Mouse (Mus musculus): ENCODE measurements around the gene Zfp600.

The Zfp600 gene

GRCm38 (mm10) chr4:146156524-146156923 is at the start of gene Zfp600:
TSS of gene Zfp600 (plus strand) at chr4:146156824.
- in situ Hi-C loops (cut with MboI, MseI), result loop anchor here (25.0 kb wide), 1 partner anchor 94 kb away; no protein-coding TSS in a partner anchor

DNA sequence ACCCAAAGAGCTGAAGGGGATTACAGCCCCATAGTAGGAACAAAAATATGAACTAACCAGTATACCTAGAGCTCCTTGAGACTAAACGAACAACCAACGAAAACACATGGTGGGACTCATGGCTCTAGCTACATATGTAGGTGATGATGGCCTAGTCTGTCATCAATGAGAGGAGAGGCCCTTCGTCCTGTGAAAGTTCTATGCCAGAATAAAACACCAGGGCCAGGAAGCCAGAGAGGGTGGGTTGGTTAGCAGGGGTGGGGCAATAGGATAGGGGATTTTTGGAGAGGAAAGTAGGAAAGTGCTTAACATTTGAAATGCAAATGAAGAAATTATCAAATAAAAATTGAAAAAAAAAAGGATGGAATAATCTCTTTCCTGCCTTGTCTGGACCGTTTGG is 6.3 kb downstream of the Zfp600 start:
- in situ Hi-C loops (cut with MboI, MseI), result loop anchor here (5.0 to 25.0 kb wide), 2 partner anchors 101 to 1074 kb away; no protein-coding TSS in a partner anchor

DNA sequence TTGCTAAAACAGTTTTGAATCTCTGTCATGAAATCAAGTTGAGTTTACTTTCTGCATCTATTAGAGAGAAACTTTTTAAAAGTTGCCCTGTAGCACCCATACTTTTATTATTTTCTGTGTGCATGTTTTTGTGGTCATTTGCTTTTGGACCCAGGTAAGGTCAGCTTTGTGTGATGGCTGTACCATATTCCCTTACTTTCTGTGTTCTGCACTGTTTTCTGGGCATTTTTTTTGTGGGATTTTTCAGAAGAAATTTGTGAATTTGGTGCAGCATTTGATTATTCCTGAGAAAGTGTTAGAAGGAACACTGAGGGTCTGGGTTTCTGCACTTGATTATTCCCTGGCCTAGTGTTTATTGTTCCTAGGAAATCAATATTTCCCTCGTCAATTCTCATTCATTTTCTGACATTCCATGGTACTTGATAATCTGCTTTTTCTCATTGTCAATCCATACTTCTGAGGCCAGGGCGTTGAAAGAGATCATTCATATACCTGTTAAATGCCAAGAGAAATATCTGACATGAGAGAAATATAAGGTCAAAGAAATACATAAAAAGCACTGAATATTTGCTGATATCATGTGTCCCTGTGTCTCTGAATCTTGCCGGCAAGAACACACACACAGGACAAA is 10.7 kb downstream of the Zfp600 start:
- in situ Hi-C loops (cut with MboI, MseI), result loop anchor here (5.0 to 25.0 kb wide), 5 partner anchors 105 to 1465 kb away; no protein-coding TSS in a partner anchor

DNA sequence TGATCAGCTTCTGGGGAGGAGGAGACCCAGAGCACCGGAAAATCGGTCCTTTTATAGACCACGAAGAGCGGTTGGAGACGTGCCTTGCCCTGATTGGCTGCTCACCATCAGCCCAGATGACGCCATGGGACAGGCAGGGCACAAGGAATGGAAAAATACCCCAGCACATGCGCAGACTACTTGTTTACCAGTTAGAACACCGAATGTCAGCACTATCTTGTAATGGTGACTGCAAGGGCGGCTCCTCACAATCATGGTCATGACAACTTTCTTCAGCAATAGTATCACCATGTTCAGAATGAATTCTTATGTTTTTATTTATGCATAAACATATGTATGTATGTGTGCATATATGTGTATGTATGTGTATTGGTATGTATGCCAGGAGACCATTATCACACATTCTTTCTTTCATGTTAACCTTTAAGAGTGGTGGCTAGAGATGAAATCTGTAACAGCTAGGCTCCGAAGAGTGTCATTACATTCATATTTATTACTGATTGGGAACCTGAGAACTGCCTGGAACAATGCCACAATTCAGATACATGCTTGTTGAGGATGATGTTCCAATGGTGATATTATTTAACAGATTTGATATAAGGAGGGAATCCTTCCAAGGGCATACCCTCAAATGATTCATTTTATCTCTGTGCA is 11.4 kb downstream of the Zfp600 start:
- in situ Hi-C loops (cut with MboI, MseI), result loop anchor here (5.0 to 25.0 kb wide), 5 partner anchors 106 to 1464 kb away; no protein-coding TSS in a partner anchor

DNA sequence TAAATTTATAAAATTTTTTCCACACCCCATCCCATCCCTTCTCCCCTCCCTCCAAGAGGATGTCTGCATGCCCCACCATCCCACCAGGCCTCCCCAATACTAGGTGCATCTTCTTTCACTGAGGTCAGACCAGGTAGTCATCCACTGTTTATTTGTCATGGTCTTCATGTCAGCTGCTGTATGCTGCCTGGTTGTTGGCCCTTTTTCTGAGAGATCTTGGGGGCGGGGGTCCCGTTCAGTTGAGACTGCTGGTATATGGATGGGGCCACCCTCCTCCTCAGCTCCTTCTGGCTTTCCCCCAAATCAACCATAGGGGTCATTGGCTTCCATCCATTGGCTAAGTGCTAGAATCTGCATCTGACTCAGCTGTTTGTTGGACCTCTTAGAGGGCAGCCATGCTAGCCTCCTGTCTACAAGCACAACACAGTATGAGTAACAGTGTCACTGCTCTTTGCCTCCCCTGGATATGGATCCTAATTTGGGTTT is 12.1 kb downstream of the Zfp600 start:
- in situ Hi-C loops (cut with MboI, MseI), result loop anchor here (5.0 to 25.0 kb wide), 5 partner anchors 106 to 1464 kb away; no protein-coding TSS in a partner anchor

GRCm38 (mm10) chr4:146173378-146174226 is 17.0 kb downstream of the Zfp600 start:
- in situ Hi-C loops (cut with MboI, MseI), result loop anchor here (5.0 to 25.0 kb wide), 2 partner anchors 111 to 354 kb away; no protein-coding TSS in a partner anchor

DNA sequence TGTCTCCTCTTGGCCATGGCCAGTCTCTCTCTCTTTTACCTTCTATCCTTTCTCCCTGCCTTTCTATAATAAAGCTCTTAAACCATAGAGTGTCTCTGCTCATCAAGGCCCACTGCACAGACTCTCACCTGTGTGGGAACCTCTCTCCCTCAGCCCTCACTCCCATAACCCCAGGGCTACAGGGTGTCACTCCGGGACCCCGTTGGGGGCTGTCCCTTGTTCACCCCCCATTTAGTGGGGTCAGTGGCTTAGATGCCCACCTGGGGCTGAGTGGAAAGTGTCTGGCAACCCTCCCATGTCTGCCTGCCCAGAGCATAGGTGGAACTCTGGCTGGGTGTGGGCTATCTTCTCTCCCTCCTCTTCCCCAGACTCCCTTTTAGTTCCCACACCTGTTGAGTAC is 47.7 kb downstream of the Zfp600 start:
- in situ Hi-C loops (cut with MboI, MseI), result loop anchor here (5.0 kb wide), 2 partner anchors 858 to 1193 kb away; no protein-coding TSS in a partner anchor

- in situ Hi-C loops (cut with MboI, MseI), result loop anchor here (10.0 kb wide), 1 partner anchor 345 kb away; no protein-coding TSS in a partner anchor
These were observed 82.9 kb downstream of the Zfp600 start for GRCm38 (mm10) chr4:146239252-146240244.

- in situ Hi-C loops (cut with MboI, MseI), result loop anchor here (10.0 kb wide), 1 partner anchor 343 kb away; no protein-coding TSS in a partner anchor
These were observed 85.5 kb downstream of the Zfp600 start for GRCm38 (mm10) chr4:146242119-146242518.

Measured in regulatory T cell (primary cell).